Mouse (Mus musculus): ENCODE measurements at regions not wholly inside any gene's neighbourhood (a gene's known extent, or its start where the extent isn't known, plus 50 kb on each side); places are given as distances from the start of the nearest gene placed in this dataset.

- WGBS, result 45% methylated on average over 1 of the region's 1 CpGs
- Histone ChIP-seq H3K4me2 (no peak overlapping the region), H3K27me3 (no peaks in the 10 kb centered on the region), H3K27ac (no peak overlapping the region), H3K36me3 (replicated peaks) (no peaks in the 10 kb centered on the region), H3K9ac (no peak overlapping the region), H3K4me1 (peaks cover 8% of the 10 kb centered on the region), H3K4me3 (replicated peaks) (no peak overlapping the region), H3K9me3 (no peaks in the 10 kb centered on the region)
- ATAC-seq (ENCODE audit: low FRiP score), result peak; percentile 60; the same call in 1 of the 2 replicates
Measured at GRCm38 (mm10) chr14:86350526-86350925, 790.5 kb downstream of the Diaph3 start.

- H3K4me2 ChIP-seq, result no peak overlapping the region
- no peaks in the 10 kb centered on the region for H3K4me1 ChIP-seq
- H3K36me3 ChIP-seq (replicated peaks), result no peaks in the 10 kb centered on the region
- no peaks in the 10 kb centered on the region for H3K9me3 ChIP-seq
- no peaks in the 10 kb centered on the region for H3K27me3 ChIP-seq
- H3K9ac ChIP-seq, result no peak overlapping the region
- 87% methylated on average over 6 of the region's 6 CpGs for WGBS
- no peak for ATAC-seq (ENCODE audit: low FRiP score)
- no peak overlapping the region for H3K4me3 ChIP-seq (replicated peaks)
- no peak overlapping the region for H3K27ac ChIP-seq
Measured at GRCm38 (mm10) chr14:86339007-86339406, 802.0 kb downstream of the Diaph3 start.

- 75% methylated on average over 5 of the region's 5 CpGs for WGBS
- Histone ChIP-seq H3K4me1 (no peaks in the 10 kb centered on the region), H3K4me2 (no peak overlapping the region), H3K36me3 (replicated peaks) (no peaks in the 10 kb centered on the region), H3K9me3 (no peaks in the 10 kb centered on the region), H3K27ac (no peak overlapping the region), H3K27me3 (no peaks in the 10 kb centered on the region), H3K9ac (no peak overlapping the region), H3K4me3 (replicated peaks) (no peak overlapping the region)
- no peak for ATAC-seq (ENCODE audit: low FRiP score)
Measured at GRCm38 (mm10) chr14:86337052-86337451, 804.0 kb downstream of the Diaph3 start.

- Histone ChIP-seq H3K36me3 (replicated peaks) (no peaks in the 10 kb centered on the region), H3K4me2 (no peak overlapping the region), H3K4me1 (no peaks in the 10 kb centered on the region), H3K27me3 (no peaks in the 10 kb centered on the region), H3K27ac (no peak overlapping the region), H3K4me3 (replicated peaks) (no peak overlapping the region), H3K9me3 (no peaks in the 10 kb centered on the region), H3K9ac (no peak overlapping the region)
- no peak for ATAC-seq (ENCODE audit: low FRiP score)
- WGBS, result 86% methylated on average over 2 of the region's 2 CpGs
Measured at GRCm38 (mm10) chr14:86335284-86335683, 805.8 kb downstream of the Diaph3 start.

- Histone ChIP-seq H3K27me3 (no peaks in the 10 kb centered on the region), H3K27ac (no peak overlapping the region), H3K4me2 (no peak overlapping the region), H3K4me1 (no peaks in the 10 kb centered on the region), H3K4me3 (replicated peaks) (no peak overlapping the region), H3K9ac (no peak overlapping the region), H3K9me3 (no peaks in the 10 kb centered on the region), H3K36me3 (replicated peaks) (no peaks in the 10 kb centered on the region)
- ATAC-seq (ENCODE audit: low FRiP score), result no peak
- WGBS, result 87% methylated on average over 3 of the region's 3 CpGs
Measured at GRCm38 (mm10) chr14:86329176-86329575, 811.9 kb downstream of the Diaph3 start.

- ATAC-seq (ENCODE audit: low FRiP score), result peak; percentile 68; the same call in 1 of the 2 replicates
Measured at GRCm38 (mm10) chr14:86327646-86328045, 813.4 kb downstream of the Diaph3 start.

GRCm38 (mm10) chr14:86322365-86322764 lies 818.7 kb downstream of the Diaph3 start:
- Histone ChIP-seq H3K4me1 (no peaks in the 10 kb centered on the region), H3K9ac (no peak overlapping the region), H3K36me3 (replicated peaks) (no peaks in the 10 kb centered on the region), H3K4me2 (no peak overlapping the region), H3K27ac (no peak overlapping the region), H3K9me3 (no peaks in the 10 kb centered on the region), H3K4me3 (replicated peaks) (no peak overlapping the region), H3K27me3 (no peaks in the 10 kb centered on the region)
- ATAC-seq (ENCODE audit: low FRiP score), result no peak
- 73% methylated on average over 7 of the region's 7 CpGs for WGBS

More at GRCm38 (mm10) chr14:86327646-86328045, 813.4 kb downstream of the Diaph3 start:
- Histone ChIP-seq H3K27ac (no peak overlapping the region), H3K9me3 (no peaks in the 10 kb centered on the region), H3K9ac (no peak overlapping the region), H3K36me3 (replicated peaks) (no peaks in the 10 kb centered on the region), H3K4me2 (no peak overlapping the region), H3K4me1 (no peaks in the 10 kb centered on the region), H3K27me3 (no peaks in the 10 kb centered on the region), H3K4me3 (replicated peaks) (no peak overlapping the region)
- WGBS, result 61% methylated on average over 9 of the region's 9 CpGs

- Histone ChIP-seq H3K4me2 (no peak overlapping the region), H3K4me1 (no peaks in the 10 kb centered on the region), H3K9me3 (no peaks in the 10 kb centered on the region), H3K36me3 (replicated peaks) (no peaks in the 10 kb centered on the region), H3K9ac (no peak overlapping the region), H3K4me3 (replicated peaks) (no peak overlapping the region), H3K27ac (no peak overlapping the region), H3K27me3 (no peaks in the 10 kb centered on the region)
- WGBS, result 85% methylated on average over 6 of the region's 6 CpGs
- no peak for ATAC-seq (ENCODE audit: low FRiP score)
Measured at GRCm38 (mm10) chr14:86315974-86316373, 825.1 kb downstream of the Diaph3 start.

- Histone ChIP-seq H3K9me3 (no peaks in the 10 kb centered on the region), H3K36me3 (replicated peaks) (no peaks in the 10 kb centered on the region), H3K4me3 (replicated peaks) (no peak overlapping the region), H3K4me2 (no peak overlapping the region), H3K27me3 (no peaks in the 10 kb centered on the region), H3K27ac (no peak overlapping the region), H3K4me1 (no peaks in the 10 kb centered on the region), H3K9ac (no peak overlapping the region)
- WGBS, result 85% methylated on average over 7 of the region's 7 CpGs
- ATAC-seq (ENCODE audit: low FRiP score), result no peak
Measured at GRCm38 (mm10) chr14:86308949-86309543, 832.0 kb downstream of the Diaph3 start.

- Histone ChIP-seq H3K4me2 (no peak overlapping the region), H3K27me3 (no peaks in the 10 kb centered on the region), H3K27ac (no peak overlapping the region), H3K36me3 (replicated peaks) (no peaks in the 10 kb centered on the region), H3K9me3 (no peaks in the 10 kb centered on the region), H3K4me1 (no peaks in the 10 kb centered on the region), H3K9ac (no peak overlapping the region), H3K4me3 (replicated peaks) (no peak overlapping the region)
- ATAC-seq (ENCODE audit: low FRiP score), result peak; percentile 30; the same call in 1 of the 2 replicates
- 60% methylated on average over 2 of the region's 2 CpGs for whole genome bisulfite sequencing
Measured at GRCm38 (mm10) chr14:86307806-86308205, 833.2 kb downstream of the Diaph3 start.

- WGBS, result 93% methylated on average over 5 of the region's 5 CpGs
- ATAC-seq (ENCODE audit: low FRiP score), result no peak
Measured at GRCm38 (mm10) chr14:86301666-86302065, 839.4 kb downstream of the Diaph3 start.

GRCm38 (mm10) chr14:86300811-86301210 lies 840.2 kb downstream of the Diaph3 start:
- no peak overlapping the region for H3K4me2 ChIP-seq
- H3K9ac ChIP-seq, result no peak overlapping the region
- 90% methylated on average over 1 of the region's 1 CpGs for WGBS

More at GRCm38 (mm10) chr14:86301666-86302065, 839.4 kb downstream of the Diaph3 start:
- H3K36me3 ChIP-seq (replicated peaks), result no peaks in the 10 kb centered on the region
- H3K9me3 ChIP-seq, result no peaks in the 10 kb centered on the region
- no peak overlapping the region for H3K27ac ChIP-seq
- H3K4me3 ChIP-seq (replicated peaks), result no peak overlapping the region
- H3K27me3 ChIP-seq, result no peaks in the 10 kb centered on the region
- no peak overlapping the region for H3K4me2 ChIP-seq
- no peaks in the 10 kb centered on the region for H3K4me1 ChIP-seq
- no peak overlapping the region for H3K9ac ChIP-seq

GRCm38 (mm10) chr14:86297991-86298390 lies 843.0 kb downstream of the Diaph3 start:
- no peak overlapping the region for H3K4me2 ChIP-seq
- H3K9ac ChIP-seq, result no peak overlapping the region
- H3K36me3 ChIP-seq (replicated peaks), result no peaks in the 10 kb centered on the region
- no peak for ATAC-seq (ENCODE audit: low FRiP score)
- no peak overlapping the region for H3K27ac ChIP-seq
- no peaks in the 10 kb centered on the region for H3K9me3 ChIP-seq
- no peaks in the 10 kb centered on the region for H3K4me1 ChIP-seq
- H3K4me3 ChIP-seq (replicated peaks), result no peak overlapping the region
- 43% methylated on average over 2 of the region's 2 CpGs for WGBS
- H3K27me3 ChIP-seq, result no peaks in the 10 kb centered on the region

More at GRCm38 (mm10) chr14:86300811-86301210, 840.2 kb downstream of the Diaph3 start:
- H3K4me1 ChIP-seq, result no peaks in the 10 kb centered on the region
- no peaks in the 10 kb centered on the region for H3K9me3 ChIP-seq
- H3K4me3 ChIP-seq (replicated peaks), result no peak overlapping the region
- H3K27ac ChIP-seq, result no peak overlapping the region
- no peaks in the 10 kb centered on the region for H3K36me3 ChIP-seq (replicated peaks)
- no peaks in the 10 kb centered on the region for H3K27me3 ChIP-seq
- no peak for ATAC-seq (ENCODE audit: low FRiP score)
